Mouse (Mus musculus) spleen, postnatal 36 days (tissue): ENCODE results near the gene Olfr282.
"Not testable (repeated sequence)": the region's sequence is repeated elsewhere in the genome, so short reads cannot be mapped to it uniquely, and the experiment has no call there.

ENCODE experiments used
- DNase-seq, 2 experiments: peaks; one replicate each; pipeline ENCODE4 v3.0.0; 2022; ENCODE audit warnings: low spot score in 2 of 2, mixed read lengths in 1 of 2

Olfr282 gene

GRCm38 (mm10) chr15:98430925-98431324 lies at the start of gene Olfr282:
TSS of gene Olfr282 (plus strand) at chr15:98431225.
- DNase-seq, result not testable (repeated sequence)

DNA sequence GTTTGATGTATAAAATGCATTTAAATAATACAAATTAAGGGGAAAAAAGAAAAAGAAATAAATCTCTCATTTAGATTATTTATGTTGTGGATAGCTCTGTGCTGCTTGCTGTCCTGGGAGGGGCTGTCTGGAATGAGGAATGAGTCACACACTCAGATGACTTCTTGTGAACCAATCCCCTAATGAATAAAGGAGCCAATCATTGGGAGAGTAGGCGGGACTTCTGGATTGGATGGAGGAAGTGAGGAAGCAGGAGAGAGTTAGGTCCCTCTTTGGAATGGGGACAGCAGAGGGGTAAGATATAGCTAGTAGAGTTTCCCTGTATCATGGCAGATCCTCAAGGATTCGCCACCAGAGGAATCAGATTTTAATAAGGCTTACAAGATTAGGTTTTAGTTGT lies 43.4 kb upstream of the Olfr282 start:
- DNase-seq, result no peak

DNA sequence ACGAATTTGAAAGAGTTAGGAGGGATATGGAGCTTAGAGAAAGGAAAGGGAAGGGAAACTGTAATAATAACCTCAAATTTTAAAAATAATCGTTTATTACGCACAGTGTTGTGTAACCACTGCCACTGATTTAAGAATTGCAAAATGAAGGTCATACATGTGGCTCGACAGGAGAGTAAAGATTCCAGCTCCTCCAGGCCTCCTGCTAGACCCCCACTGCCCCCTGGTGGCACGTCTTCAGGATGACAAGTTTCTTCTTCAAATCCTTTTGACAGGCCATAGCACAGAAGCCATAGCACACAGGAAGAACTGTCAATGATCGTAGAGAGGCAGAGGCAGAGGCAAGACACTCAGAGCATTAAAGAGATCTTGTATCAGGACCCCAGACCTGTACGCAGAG lies 41.2 kb upstream of the Olfr282 start:
- peak; percentile 8 to 20 for DNase-seq

GRCm38 (mm10) chr15:98391081-98391902 lies 39.7 kb upstream of the Olfr282 start:
- DNase-seq, result no peak

DNA sequence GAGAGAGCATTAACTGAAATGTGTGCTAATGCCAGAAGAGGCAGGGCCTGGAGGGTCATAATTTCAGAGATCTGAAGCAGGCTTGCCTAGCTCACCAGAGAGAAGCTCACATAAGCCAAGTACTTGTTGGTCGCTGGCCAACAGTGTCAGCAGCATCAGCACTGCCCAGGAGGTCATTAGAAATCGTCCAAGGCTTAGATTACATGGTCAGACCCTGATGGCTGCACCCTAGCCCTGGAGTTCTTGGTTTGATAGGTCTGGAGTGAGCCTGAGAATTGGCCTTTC lies 39.2 kb upstream of the Olfr282 start:
- DNase-seq, result no peak

DNA sequence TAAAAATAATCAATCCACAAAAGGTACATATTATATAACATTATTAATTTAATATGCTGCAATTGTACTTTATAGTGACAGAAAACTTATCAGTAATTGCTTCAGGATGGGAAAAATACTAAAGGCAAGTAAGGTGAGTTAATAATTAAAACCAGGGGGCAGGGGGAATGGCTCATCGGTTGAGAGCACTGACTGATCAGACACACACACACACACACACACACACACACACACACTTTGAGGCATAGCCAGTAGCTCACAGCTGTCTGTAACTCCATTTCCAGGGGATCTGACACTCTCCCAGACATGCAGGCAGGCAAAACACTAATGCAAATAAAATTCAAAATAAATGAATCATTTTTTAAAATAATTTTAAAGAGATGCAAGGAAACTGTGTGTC lies 33.9 kb upstream of the Olfr282 start:
- DNase-seq, result no peak

DNA sequence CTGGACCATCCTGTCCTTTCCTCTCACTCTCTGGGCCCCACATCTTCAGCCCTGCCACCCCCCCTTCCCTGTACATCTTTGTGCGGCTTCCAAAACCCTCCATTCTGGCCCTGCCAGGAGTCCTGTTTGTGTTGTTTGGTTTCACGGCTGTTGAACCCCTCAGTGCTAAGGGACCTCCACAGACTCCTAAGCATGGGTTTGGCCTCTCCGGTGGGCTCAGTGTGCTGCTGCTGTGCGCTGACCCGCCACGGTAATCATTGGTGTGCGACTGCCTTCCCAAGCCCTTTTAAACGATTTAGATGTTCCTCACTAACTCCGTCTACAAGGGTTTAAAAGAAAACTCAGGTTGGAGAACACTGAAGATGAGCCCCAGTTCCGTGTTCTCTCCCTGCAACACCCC lies 28.7 kb upstream of the Olfr282 start:
- DNase-seq, result no peak

- no peak for DNase-seq
Measured at GRCm38 (mm10) chr15:98408406-98409060, 22.5 kb upstream of the Olfr282 start.

DNA sequence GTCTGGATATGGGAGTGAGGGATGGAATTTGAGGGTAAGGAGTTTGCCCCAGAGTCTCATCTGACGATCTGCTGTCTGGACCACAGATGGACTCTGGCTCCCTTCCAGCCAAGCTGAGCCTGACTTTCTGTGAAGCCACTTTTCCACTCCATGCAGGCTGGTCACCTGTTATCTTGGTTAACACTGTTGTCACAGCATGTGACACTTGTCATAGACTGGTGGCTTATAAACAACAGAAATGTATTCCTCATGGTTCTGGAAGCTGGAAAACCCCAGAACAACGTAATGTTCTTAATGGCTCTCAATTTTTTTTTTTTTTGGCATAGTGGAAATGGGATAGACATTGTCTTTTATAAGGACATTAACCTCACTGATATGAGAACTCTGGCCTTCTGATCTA lies 21.4 kb upstream of the Olfr282 start:
- DNase-seq, result no peak

DNA sequence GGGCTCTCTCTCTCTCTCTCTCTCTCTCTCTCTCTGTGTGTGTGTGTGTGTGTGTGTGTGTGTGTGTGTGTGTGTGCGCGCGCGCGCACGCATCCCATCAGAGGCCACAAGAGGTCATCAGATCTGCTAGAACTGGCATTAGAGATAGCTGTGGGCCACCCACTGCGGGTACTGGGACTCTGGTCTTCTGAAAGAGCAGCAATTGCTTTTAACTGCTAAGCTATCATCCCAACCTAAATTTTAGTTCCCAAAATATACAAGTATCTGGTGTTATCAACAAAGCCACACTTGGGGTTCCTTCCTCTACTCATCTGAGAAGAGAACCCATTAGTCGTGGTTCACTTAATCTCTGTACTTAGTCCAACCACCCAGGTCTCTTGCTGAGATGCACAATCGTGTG lies 20.8 kb upstream of the Olfr282 start:
- no peak for DNase-seq

DNA sequence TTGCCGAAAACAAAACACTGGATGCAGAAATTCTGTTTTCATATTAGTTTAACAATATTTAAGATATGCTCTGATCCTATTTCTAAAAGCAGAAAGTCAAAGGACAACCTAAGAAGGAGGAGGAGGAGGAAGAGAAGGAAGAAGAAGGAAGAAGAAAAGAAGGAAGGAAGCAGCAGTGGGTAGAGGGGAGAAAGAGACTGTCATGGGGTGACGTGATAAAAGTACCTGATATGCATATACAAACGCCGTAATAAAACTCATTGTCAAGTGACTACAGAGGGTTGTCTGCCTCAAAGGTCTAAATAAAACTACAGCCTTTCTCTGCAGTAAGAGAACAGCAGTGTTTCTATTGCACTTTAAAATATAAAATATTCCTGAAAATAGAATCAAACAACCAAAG lies 15.0 kb upstream of the Olfr282 start:
- DNase-seq, result no peak

DNA sequence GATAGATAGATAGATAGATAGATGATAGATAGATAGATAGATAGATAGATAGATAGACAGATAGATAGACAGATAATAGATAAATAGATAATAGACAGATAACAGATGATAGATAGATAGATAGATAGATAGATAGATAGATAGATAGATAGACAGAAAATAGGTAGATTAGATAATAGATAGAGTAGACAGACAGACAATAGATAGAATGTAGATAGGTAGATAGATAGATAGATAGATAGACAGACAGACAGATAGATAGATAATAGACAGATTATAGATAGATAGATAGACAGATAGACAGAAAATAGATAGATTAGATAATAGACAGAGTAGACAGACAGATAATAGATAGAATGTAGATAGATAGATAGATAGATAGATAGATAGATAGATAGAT lies 14.2 kb upstream of the Olfr282 start:
- DNase-seq, result not testable (repeated sequence)

DNA sequence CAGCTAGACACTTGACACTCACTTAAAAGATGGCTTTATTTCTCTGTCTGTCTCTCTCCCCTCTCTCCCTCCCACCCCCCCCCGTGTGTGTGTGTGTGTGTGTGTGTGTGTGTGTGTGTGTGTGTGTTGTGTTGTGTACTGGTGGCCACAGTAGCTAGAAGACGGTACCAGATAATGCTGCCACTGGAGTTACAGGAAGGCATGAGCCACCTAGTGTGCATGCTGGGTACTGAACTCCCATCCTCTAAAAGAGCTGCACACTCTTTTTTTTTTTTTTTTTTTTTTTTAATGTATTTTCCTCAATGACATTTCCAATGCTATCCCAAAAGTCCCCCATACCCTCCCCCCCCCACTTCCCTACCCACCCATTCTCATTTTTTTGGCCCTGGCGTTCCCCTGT lies 13.7 kb upstream of the Olfr282 start:
- DNase-seq, result not testable (repeated sequence)

GRCm38 (mm10) chr15:98418096-98418495 lies 12.9 kb upstream of the Olfr282 start:
- no peak for DNase-seq

DNA sequence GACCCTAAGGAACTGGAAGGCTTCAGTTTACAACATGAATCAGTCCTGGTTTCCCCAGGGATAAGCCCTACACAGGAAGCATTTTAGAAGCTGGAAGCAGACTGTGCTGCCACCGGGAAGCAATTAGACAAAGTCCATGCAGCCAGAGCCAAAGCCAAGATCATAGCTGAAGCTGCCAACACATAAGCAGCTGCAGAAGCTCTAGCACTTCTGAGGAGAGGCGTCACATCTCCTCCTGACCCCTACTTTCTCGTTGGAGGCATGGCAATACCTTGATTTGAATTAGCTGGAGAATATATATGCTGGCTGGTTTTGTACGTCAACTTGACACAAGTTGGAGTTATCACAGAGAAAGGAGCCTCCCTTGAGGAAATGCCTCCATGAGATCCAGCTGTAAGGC lies 10.1 kb upstream of the Olfr282 start:
- DNase-seq, result no peak

- no peak for DNase-seq
Measured at GRCm38 (mm10) chr15:98424326-98424725, 6.7 kb upstream of the Olfr282 start.

GRCm38 (mm10) chr15:98424753-98425152 lies 6.3 kb upstream of the Olfr282 start:
- DNase-seq, result no peak

GRCm38 (mm10) chr15:98425188-98425587 lies 5.8 kb upstream of the Olfr282 start:
- no peak for DNase-seq

GRCm38 (mm10) chr15:98444561-98444960 lies 13.5 kb downstream of the Olfr282 start:
- no peak for DNase-seq

DNA sequence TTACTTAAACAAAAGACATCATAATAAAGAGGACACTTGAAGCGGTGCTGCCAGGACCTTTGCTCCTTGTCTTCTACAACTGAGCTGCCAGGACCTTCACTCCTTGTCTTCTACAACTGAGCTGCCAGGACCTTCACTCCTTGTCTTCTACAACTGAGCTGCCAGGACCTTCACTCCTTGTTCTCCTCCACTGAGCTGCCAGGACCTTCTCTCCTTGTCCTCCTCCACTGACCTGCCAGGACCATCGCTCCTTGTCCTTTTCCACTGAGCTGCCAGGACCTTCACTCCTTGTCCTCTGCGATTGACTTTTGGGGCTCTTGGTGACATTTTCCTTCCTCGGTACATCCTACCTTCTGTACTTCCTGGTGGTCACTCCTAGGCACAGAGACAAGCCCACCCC lies 17.5 kb downstream of the Olfr282 start:
- DNase-seq, result no peak

GRCm38 (mm10) chr15:98452288-98452687 lies 21.3 kb downstream of the Olfr282 start, which contains the start of gene Olfr281:
TSS of gene Olfr281 (plus strand) at chr15:98452588.
- DNase-seq, result no peak

DNA sequence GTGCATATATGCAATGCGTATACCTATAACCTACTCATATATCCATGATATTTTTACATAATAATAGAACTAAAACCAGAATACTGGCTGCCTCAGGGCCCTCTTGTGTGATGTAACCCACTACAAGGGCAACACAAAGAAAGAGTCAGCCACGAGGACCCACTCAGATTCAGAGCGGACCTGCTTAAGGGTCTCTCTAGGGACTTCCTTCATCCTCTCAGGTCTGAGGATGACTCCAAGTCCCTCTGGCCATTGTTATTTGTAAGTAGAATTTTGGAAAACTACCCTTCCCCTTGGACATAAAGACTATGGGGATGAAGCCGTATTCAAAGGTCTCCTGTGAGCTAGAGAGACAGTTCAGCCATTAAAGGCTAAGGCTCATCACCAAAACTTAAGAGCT lies 38.6 kb downstream of the Olfr282 start, which contains the start of gene OR5BS1P:
TSS of gene OR5BS1P (plus strand) at position 301 of the 400 bp plus-strand sequence.
- no peak for DNase-seq

- no peak for DNase-seq
Measured at GRCm38 (mm10) chr15:98471539-98471938, 40.5 kb downstream of the Olfr282 start.
